Mouse (Mus musculus): ENCODE measurements at regions not wholly inside any gene's neighbourhood (a gene's known extent, or its start where the extent isn't known, plus 50 kb on each side); places are given as distances from the start of the nearest gene placed in this dataset.
"Not testable (repeated sequence)": the region's sequence is repeated elsewhere in the genome, so short reads cannot be mapped to it uniquely, and the experiment has no call there.

DNA sequence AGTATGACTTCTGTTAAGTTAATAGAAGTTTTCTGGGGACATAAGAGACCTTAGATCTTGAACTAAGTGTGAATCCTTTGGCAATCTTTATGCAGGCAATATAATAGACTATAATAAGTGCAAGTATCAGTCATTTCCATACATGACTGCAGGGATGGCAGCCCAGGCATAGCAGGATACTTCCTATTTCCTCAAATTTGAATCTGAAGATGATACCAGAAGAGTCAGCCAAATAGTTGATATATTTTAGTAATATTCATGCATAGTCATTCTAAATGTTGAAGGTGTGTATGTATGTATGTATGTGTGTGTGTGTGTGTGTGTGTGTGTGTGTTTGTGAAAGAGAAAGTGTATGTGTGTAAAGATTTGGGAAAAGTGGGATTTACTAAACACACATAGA, 64.3 kb downstream of the Prl2c2 start:
- not testable (repeated sequence) for H3K27ac ChIP-seq (ENCODE audit: insufficient read depth, low read depth, low read length); H3K4me1 ChIP-seq (ENCODE audit: control insufficient read depth, insufficient read depth, low read length); DNase-seq; H3K4me3 ChIP-seq (ENCODE audit: insufficient read depth, low read depth, low read length); H3K27me3 ChIP-seq (replicated peaks; ENCODE audit: control insufficient read depth, insufficient read depth, low read length); H3K36me3 ChIP-seq (ENCODE audit: control insufficient read depth, insufficient read depth, low read length)

DNA sequence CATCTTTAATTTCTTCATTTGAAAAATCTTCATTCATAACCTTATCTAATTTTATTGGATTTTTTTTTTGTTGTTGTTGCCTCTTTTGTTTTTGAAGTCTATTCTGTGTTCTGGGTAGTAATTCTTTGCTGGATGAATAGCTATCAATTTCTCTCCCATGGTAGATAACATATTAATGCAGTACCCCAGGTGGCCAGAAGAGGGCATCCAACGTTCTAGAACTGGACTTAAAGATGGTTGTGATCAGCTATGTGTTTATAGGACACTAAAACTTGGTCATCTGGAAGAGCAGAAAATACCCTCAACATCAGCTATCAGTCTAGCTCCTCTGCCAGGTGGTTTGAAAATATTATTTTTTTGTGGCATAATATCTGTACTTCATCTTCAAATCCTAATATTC, 70.1 kb downstream of the Prl2c2 start:
- WGBS: under 1% methylated on average over 1 of the region's 1 CpGs
- not testable (repeated sequence) for H3K27ac ChIP-seq (ENCODE audit: insufficient read depth, low read depth, low read length)
- peak; percentile 18 for DNase-seq

DNA sequence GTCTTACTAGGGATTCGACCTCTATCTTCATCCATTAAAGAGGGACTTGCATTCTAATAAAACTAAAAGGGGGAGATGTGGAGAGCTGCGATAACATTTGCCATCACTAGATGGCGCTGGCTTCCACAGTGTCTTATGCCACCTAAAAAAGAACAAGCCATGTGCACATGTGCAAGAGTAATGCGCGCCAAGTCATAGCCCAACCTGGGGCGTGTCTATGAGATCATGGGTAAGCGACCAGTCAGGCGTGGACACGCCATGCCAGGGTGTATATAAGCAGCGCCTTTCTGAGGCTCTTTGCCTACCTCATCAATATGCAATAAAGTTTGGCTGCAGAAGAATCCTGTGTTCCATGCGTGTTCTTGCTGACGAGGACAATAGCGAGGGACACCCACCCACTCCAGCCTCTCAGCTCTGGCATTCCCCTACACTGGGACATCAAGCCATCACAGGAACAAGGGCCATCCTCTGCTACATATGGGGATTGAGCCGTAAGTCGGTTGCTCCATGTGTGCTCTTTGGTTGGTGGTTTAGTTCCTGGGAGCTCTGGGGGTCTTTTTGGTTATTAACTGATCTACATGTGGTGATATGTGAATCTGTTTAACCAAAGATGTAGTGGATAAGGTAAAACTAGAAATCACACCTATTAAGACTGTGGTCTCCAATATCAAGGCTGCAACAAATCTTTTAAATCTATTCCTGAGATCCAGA, 73.1 kb downstream of the Prl2c2 start:
- 87% methylated on average over 15 of the region's 15 CpGs for WGBS
- DNase-seq; H3K4me3 ChIP-seq (ENCODE audit: insufficient read depth, low read depth, low read length); H3K27me3 ChIP-seq (replicated peaks; ENCODE audit: control insufficient read depth, insufficient read depth, low read length); H3K4me1 ChIP-seq (ENCODE audit: control insufficient read depth, insufficient read depth, low read length); H3K36me3 ChIP-seq (ENCODE audit: control insufficient read depth, insufficient read depth, low read length); H3K27ac ChIP-seq (ENCODE audit: insufficient read depth, low read depth, low read length): not testable (repeated sequence)

More for the DNA sequence above, 70.1 kb downstream of the Prl2c2 start:
- H3K27me3 ChIP-seq (replicated peaks; ENCODE audit: control insufficient read depth, insufficient read depth, low read length); H3K4me1 ChIP-seq (ENCODE audit: control insufficient read depth, insufficient read depth, low read length); H3K4me3 ChIP-seq (ENCODE audit: insufficient read depth, low read depth, low read length); H3K36me3 ChIP-seq (ENCODE audit: control insufficient read depth, insufficient read depth, low read length): not testable (repeated sequence)

DNA sequence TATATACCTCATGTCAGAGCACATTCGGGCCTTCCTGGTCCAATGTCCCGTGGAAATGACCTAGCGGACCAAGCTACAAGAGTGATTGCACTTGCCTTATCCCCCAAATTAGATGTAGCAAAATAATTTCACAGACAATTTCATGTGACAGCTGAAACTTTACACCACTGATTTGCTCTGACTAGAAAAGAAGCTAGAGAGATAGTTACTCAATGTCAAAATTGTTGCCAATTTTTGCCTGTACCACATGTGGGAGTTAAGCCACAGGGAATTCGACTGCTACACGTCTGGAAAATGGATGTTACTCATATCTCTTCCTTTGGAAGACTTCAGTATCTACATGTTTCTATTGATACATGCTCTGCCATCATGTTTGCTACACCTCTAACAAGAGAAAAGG, 74.6 kb downstream of the Prl2c2 start:
- 79% methylated on average over 5 of the region's 5 CpGs for WGBS
- no peak for TF ChIP-seq CTCF (conservative IDR thresholded peaks at IDR 0.05; ENCODE audit: insufficient read depth, insufficient read length, low read depth, low read length)
- no peak for TF ChIP-seq POLR2A (IDR thresholded peaks at IDR 0.05; ENCODE audit: low read depth, low read length)
- H3K27me3 ChIP-seq (replicated peaks; ENCODE audit: control insufficient read depth, insufficient read depth, low read length): no peaks in the 10 kb centered on the region

DNA sequence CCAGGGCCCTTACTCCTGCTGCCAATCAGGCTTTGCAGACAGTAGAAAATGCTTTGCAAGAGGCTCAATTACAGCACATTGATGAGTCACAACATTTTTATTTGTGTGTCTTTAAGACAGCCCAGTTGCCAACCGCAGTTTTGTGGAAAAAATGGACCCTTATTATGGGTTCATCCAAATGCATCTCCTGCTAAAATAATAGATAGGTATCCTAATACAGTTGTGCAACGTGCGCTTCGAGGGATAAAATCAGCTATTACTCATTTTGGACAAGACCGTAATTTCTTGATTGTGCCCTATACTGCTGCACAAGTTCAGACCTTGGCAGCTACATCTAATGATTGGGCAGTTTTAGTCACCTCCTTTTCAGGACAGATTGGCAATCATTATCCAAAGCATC, 75.4 kb downstream of the Prl2c2 start:
- H3K36me3 ChIP-seq (ENCODE audit: control insufficient read depth, insufficient read depth, low read length): no peaks in the 10 kb centered on the region
- H3K27ac ChIP-seq (ENCODE audit: insufficient read depth, low read depth, low read length): no peak overlapping the region
- no peak for DNase-seq
- H3K27me3 ChIP-seq (replicated peaks; ENCODE audit: control insufficient read depth, insufficient read depth, low read length): no peaks in the 10 kb centered on the region
- no peaks in the 10 kb centered on the region for H3K4me1 ChIP-seq (ENCODE audit: control insufficient read depth, insufficient read depth, low read length)
- H3K4me3 ChIP-seq (ENCODE audit: insufficient read depth, low read depth, low read length): no peak overlapping the region
- TF ChIP-seq CTCF (conservative IDR thresholded peaks at IDR 0.05; ENCODE audit: insufficient read depth, insufficient read length, low read depth, low read length): no peak
- TF ChIP-seq POLR2A (IDR thresholded peaks at IDR 0.05; ENCODE audit: low read depth, low read length): no peak
- WGBS: 91% methylated on average over 5 of the region's 5 CpGs

More for the DNA sequence above, 74.6 kb downstream of the Prl2c2 start:
- Histone ChIP-seq H3K36me3 (ENCODE audit: control insufficient read depth, insufficient read depth, low read length) (no peaks in the 10 kb centered on the region), H3K4me1 (ENCODE audit: control insufficient read depth, insufficient read depth, low read length) (no peaks in the 10 kb centered on the region), H3K4me3 (ENCODE audit: insufficient read depth, low read depth, low read length) (no peak overlapping the region), H3K27ac (ENCODE audit: insufficient read depth, low read depth, low read length) (no peak overlapping the region)
- no peak for DNase-seq

DNA sequence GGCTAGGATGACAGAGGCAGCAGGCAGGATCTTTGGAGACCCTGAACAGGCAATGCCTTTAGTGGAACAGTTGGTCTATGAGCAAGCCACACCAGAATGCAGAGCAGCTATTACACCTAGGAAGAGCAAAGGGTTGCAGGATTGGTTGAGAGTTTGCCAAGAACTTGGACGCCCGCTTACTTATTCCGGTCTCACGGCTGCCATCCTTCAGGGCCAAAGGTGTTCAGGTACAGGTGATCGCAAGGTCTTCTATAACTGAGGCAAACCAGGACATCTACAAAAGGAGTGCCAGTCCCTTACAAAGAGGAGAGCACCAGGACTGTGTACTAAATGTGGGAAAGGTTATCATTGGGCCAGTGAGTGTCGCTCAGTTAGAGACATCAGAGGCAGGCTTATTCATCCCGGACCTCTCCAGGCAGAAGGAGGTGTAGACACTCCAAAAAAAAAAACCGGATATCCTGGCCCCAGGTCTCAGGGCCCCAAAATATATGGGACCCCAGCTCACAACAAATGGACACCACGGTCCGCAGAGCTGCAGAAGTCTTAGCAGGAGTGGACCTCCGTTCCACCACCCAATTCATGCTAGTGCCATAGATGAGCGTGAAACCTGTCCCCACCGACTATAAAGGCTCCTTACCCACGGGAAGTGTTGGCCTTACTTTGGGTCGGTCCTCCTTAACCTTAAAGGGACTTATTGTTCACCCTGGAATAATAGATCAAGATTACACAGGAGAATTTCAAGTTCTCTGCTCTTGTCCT, 77.4 kb downstream of the Prl2c2 start:
- WGBS: 90% methylated on average over 15 of the region's 15 CpGs
- TF ChIP-seq POLR2A (IDR thresholded peaks at IDR 0.05; ENCODE audit: low read depth, low read length): no peak
- no peak for TF ChIP-seq CTCF (conservative IDR thresholded peaks at IDR 0.05; ENCODE audit: insufficient read depth, insufficient read length, low read depth, low read length)
- H3K27me3 ChIP-seq (replicated peaks; ENCODE audit: control insufficient read depth, insufficient read depth, low read length): no peaks in the 10 kb centered on the region
- H3K27ac ChIP-seq (ENCODE audit: insufficient read depth, low read depth, low read length): no peak overlapping the region
- H3K4me3 ChIP-seq (ENCODE audit: insufficient read depth, low read depth, low read length): no peak overlapping the region
- DNase-seq: no peak
- H3K4me1 ChIP-seq (ENCODE audit: control insufficient read depth, insufficient read depth, low read length): no peaks in the 10 kb centered on the region
- H3K36me3 ChIP-seq (ENCODE audit: control insufficient read depth, insufficient read depth, low read length): no peaks in the 10 kb centered on the region

GRCm38 (mm10) chr13:12925604-12926003, 79.6 kb downstream of the Prl2c2 start:
- Histone ChIP-seq H3K4me1 (ENCODE audit: control insufficient read depth, insufficient read depth, low read length) (no peaks in the 10 kb centered on the region), H3K4me3 (ENCODE audit: insufficient read depth, low read depth, low read length) (no peak overlapping the region), H3K36me3 (ENCODE audit: control insufficient read depth, insufficient read depth, low read length) (no peaks in the 10 kb centered on the region), H3K27ac (ENCODE audit: insufficient read depth, low read depth, low read length) (no peak overlapping the region), H3K27me3 (replicated peaks; ENCODE audit: control insufficient read depth, insufficient read depth, low read length) (no peaks in the 10 kb centered on the region)
- WGBS: 90% methylated on average over 14 of the region's 14 CpGs
- DNase-seq: no peak
- TF ChIP-seq CTCF (conservative IDR thresholded peaks at IDR 0.05; ENCODE audit: insufficient read depth, insufficient read length, low read depth, low read length) (0 out of 2 replicates have a peak, but pooled peaks have one; percentile 21), POLR2A (IDR thresholded peaks at IDR 0.05; ENCODE audit: low read depth, low read length) (no peak)

All from kidney, adult 2 months (tissue).